Mouse (Mus musculus) erythroblast, embryonic 14.5 days (primary cell): ENCODE measurements around the gene Pgk2. TPM values are rescaled to one million over a fixed set of nuclear protein-coding genes. Genes with fewer than 3 reads are reported as not detected.
"Not testable (repeated sequence)": the region's sequence is repeated elsewhere in the genome, so short reads cannot be mapped to it uniquely, and the experiment has no call there.

ENCODE experiments used
- H3K27me3 ChIP-seq: 2 replicates; pipeline ENCODE4 v1.6.1; 2012; ENCODE audit warnings: inconsistent platforms; ENCODE audit not compliant: control insufficient read depth
- H3K36me3 ChIP-seq: 2 replicates; pipeline ENCODE4 v1.6.1; 2012; ENCODE audit warnings: mild to moderate bottlenecking, inconsistent platforms; ENCODE audit not compliant: control insufficient read depth
- H3K4me1 ChIP-seq: 2 replicates; pipeline ENCODE4 v1.6.1; 2012; ENCODE audit warnings: inconsistent platforms; ENCODE audit not compliant: control insufficient read depth
- H3K4me3 ChIP-seq: replicated peaks from 2 replicates; pipeline ENCODE3; 2012; ENCODE audit warnings: moderate library complexity, mild to moderate bottlenecking, inconsistent platforms
- H3K9me3 ChIP-seq: 2 replicates; pipeline ENCODE4 v1.6.1; 2012; ENCODE audit warnings: low read length, inconsistent platforms, mixed read lengths; ENCODE audit not compliant: control insufficient read depth
- GATA1 ChIP-seq: IDR thresholded peaks from 2 replicates; pipeline ENCODE4 v1.6.1; 2012; ENCODE audit warnings: low read length, inconsistent platforms, mixed read lengths
- TAL1 ChIP-seq: IDR thresholded peaks from 3 replicates; pipeline ENCODE4 v1.6.1; 2012; ENCODE audit warnings: low read length, inconsistent platforms, mixed read lengths
- polyA plus RNA-seq: library from polyadenylated mRNA; stranded (reverse); fragments of >175 nt; gene quantifications from 2 replicates; pipeline ENCODE4 v1.2.3, GENCODE M21; 2012

Pgk2 gene
- not detected in 2 replicates for polyA plus RNA-seq

DNA sequence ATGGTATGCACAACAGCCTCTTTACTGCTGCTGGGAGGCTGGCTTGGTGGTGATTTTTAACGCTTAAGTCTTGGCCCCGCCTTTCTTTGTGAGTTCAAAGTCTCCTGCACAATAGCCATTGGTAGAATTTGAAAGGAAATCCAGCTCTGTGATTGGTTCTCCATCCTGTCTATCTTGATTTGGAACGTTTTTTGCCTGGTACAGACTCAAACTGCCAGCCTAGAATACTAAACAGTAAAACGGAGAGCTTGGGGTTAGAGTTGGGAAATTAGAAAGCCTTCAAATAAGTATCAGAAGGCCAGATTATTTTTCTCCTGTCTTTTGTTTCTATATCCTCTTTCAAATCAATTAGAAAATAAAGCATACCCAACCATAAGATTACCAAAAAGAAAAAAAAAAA is at the start of gene Pgk2:
Gene Pgk2, minus strand, starts transcription at position 101 of the 400 bp plus-strand sequence.
- H3K4me1 ChIP-seq = no peaks in the 10 kb centered on the region
- no peak within 1 kb of the TSS for H3K4me3 ChIP-seq
- H3K36me3 ChIP-seq = no peaks in the 10 kb centered on the region
- H3K27me3 ChIP-seq = no peaks in the 10 kb centered on the region
- TF ChIP-seq TAL1 (no peak), GATA1 (no peak)
- H3K9me3 ChIP-seq = 0 out of 2 replicates have a peak, but pooled peaks cover 4% of the 10 kb centered on the region

DNA sequence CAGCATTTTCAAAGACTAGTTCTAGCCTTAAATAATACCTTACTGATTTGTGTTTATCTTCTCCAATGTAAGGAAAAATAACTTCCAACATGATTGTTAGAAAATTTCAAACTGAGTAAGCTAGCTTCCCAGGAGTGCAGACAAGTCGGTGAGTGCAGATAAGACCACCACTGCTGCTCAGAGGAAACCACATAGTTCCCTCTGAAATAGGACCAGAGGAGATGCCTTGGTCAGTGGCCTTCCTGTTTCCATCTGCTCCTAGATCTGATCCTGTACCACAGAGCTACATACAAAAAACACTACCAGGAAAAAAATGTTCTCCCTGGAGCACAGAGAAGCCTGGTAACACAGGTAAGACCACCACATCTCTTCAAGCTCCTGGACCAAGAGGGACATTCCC is 44.0 kb upstream of the Pgk2 start:
- Histone ChIP-seq H3K4me3 (no peak overlapping the region), H3K9me3 (no peaks in the 10 kb centered on the region), H3K4me1 (no peaks in the 10 kb centered on the region), H3K27me3 (no peaks in the 10 kb centered on the region), H3K36me3 (no peaks in the 10 kb centered on the region)
- TF ChIP-seq GATA1 (no peak), TAL1 (no peak)

DNA sequence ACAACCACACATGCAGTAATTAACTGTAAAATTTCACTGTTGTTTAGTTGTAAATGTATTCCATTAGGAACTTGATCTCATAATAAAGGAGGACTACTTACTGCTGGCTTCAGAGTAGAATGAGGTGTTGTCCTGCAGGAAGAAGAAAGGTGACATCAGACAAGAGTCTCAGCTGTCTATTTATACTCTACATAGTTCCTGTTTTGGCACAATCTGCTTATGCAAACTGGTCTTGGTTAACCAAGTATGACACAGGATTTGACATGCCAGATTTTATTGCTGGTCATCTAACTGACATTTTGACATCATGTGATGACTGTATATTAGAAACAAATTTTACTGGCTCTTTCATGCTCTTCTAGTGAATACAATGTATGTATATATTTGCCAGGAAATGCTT is 33.7 kb upstream of the Pgk2 start, which contains the start of gene Crisp3:
Gene Crisp3, minus strand, starts transcription at position 154 of the 400 bp plus-strand sequence.
- Histone ChIP-seq H3K27me3 (no peaks in the 10 kb centered on the region), H3K4me3 (no peak within 1 kb of the TSS), H3K36me3 (no peaks in the 10 kb centered on the region), H3K4me1 (no peaks in the 10 kb centered on the region), H3K9me3 (no peaks in the 10 kb centered on the region)
- TF ChIP-seq GATA1 = no peak
- TF ChIP-seq TAL1 = no peak

DNA sequence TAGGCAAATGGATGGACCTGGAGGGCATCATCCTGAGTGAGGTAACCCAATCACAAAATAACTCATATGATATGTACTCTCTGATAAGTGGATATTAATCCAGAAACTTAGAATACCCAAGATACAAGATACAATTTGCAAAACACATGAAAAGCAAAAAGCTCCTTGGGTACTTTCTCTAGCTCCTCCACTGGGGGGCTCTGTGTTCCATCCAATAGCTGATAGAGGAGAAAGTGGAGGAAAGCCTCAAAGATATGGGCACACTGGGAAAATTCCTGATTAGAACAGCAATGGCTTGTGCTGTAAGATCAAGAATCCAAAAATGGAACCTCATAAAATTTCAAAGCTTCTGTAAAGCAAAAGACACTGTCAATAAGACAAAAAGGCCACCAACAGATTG is 6.6 kb downstream of the Pgk2 start:
- H3K9me3 ChIP-seq, H3K36me3 ChIP-seq, H3K27me3 ChIP-seq, H3K4me3 ChIP-seq, H3K4me1 ChIP-seq: not testable (repeated sequence)

DNA sequence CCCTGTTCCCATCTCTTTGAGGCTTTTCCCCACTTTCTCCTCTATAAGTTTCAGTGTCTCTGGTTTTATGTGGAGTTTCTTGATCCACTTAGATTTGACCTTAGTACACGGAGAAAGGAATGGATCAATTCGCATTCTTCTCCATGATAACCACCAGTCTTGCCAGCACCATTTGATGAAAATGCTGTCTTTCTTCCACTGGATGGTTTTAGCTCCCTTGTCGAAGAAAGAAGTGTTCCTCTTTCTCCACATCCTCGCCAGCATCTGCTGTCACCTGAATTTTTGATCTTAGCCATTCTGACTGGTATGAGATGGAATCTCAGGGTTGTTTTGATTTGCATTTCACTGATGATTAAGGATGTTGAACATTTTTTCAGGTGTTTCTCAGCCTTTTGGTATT is 18.2 kb downstream of the Pgk2 start:
- H3K4me3 ChIP-seq, H3K27me3 ChIP-seq, H3K9me3 ChIP-seq, H3K36me3 ChIP-seq, H3K4me1 ChIP-seq: not testable (repeated sequence)

DNA sequence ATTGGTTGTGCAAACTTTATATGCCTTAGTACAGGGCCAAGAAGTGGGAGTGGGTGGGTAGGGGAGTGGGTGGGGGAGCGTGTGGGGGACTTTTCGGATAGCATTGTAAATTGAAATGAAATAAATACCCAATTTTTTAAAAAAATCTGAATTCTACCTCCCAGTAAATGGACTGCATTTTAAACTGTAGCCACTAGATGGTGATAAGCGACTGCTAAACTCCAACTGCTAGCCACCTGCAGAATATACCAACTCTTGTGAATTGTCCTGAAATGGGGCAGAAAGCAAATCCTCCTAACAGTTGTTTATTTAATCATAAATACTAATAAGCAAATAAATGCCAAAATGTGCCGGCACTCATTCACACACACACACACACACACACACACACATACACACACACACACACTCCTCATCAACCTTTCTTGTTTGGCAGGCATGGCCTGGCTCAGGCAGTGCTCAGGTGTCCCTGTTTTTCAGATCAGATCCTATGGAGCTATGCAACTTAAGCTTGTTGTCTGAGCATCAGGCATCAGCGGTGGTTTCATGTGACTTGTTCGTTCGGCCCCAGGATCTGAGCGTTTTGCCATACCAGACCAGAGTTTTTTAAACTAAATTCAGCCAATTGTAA is 50.6 kb downstream of the Pgk2 start:
- not testable (repeated sequence) for H3K27me3 ChIP-seq, H3K36me3 ChIP-seq, H3K4me1 ChIP-seq, H3K4me3 ChIP-seq, H3K9me3 ChIP-seq

Other genes starting within 250 kb of the Pgk2 start
- gene AC192777.2, start 113.2 kb downstream of the Pgk2 start, polyA plus RNA-seq = not detected in 2 replicates
- gene Crisp3, start 33.6 kb upstream of the Pgk2 start, polyA plus RNA-seq = not detected in 2 replicates
- not detected in 2 replicates for gene Crisp1, start 110.6 kb upstream of the Pgk2 start, polyA plus RNA-seq